Mouse (Mus musculus) liver, embryonic 11.5 days (tissue): ENCODE data around the gene Mrrf. TPM values are rescaled to one million over a fixed set of nuclear protein-coding genes. Genes with fewer than 3 reads are reported as not detected.
A peak's percentile ranks its signal among the peaks of the same experiment; 100 is the strongest.

Source experiments
- ATAC-seq: fragments of 200-750 bp; cut with Nextera tagmentation; replicated peaks from 2 replicates; pipeline ENCODE4 v1.8.0; 2017; ENCODE audit warnings: moderate number of reproducible peaks, mild to moderate bottlenecking, moderate TSS enrichment, moderate library complexity; ENCODE audit not compliant: low FRiP score
- DNase-seq: peaks from one replicate; pipeline ENCODE4 v3.0.0-alpha.2; 2017; ENCODE audit warnings: low spot score
- H3K27ac ChIP-seq: fragments of 300-500 bp; sonication (generic); 2 replicates; pipeline ENCODE4 v1.5.1; 2014; ENCODE audit warnings: mild to moderate bottlenecking, low read depth, low read length, control low read depth
- H3K27me3 ChIP-seq: fragments of 300-500 bp; sonication (generic); replicated peaks from 2 replicates; pipeline ENCODE4 v1.6.1; 2014; ENCODE audit warnings: low read length, mixed read lengths; ENCODE audit not compliant: control insufficient read depth, insufficient read depth
- H3K36me3 ChIP-seq: fragments of 300-500 bp; sonication (generic); 2 replicates; pipeline ENCODE4 v1.6.1; 2014; ENCODE audit warnings: mild to moderate bottlenecking, low read length, moderate library complexity, mixed read lengths; ENCODE audit not compliant: control insufficient read depth, insufficient read depth
- H3K4me1 ChIP-seq: fragments of 300-500 bp; sonication (generic); replicated peaks from 2 replicates; pipeline ENCODE4 v1.6.1; 2014; ENCODE audit warnings: low read length, mixed read lengths; ENCODE audit not compliant: control insufficient read depth, insufficient read depth
- H3K4me2 ChIP-seq: fragments of 300-500 bp; sonication (generic); 2 replicates; pipeline ENCODE4 v1.6.1; 2014; ENCODE audit warnings: mild to moderate bottlenecking, control low read depth, moderate library complexity
- H3K4me3 ChIP-seq: fragments of 300-500 bp; sonication (generic); 2 replicates; pipeline ENCODE4 v1.5.1; 2014; ENCODE audit warnings: low read depth, low read length, control low read depth
- H3K9ac ChIP-seq: fragments of 300-500 bp; sonication (generic); 2 replicates; pipeline ENCODE4 v1.6.1; 2014; ENCODE audit warnings: low read depth, low read length, control low read depth
- H3K9me3 ChIP-seq: fragments of 300-500 bp; sonication (generic); 2 replicates; pipeline ENCODE4 v1.6.1; 2016; ENCODE audit warnings: low read length, inconsistent platforms, mixed read lengths; ENCODE audit not compliant: control insufficient read depth
- WGBS: fragments of 180-500 bp; shearing (Covaris S2); extraction: QIAGEN DNeasy Blood & Tissue Kit; methylation state at CpG from one replicate; pipeline ENCODE4 v1.1.7; 2014; 5-methylcytosine and 5-hydroxymethylcytosine counted together
- polyA plus RNA-seq: library from polyadenylated mRNA; unstranded; fragments of >200 nt; fragmentation: Nextera tagmentation; extraction: Ambion mirVana; gene quantifications from 2 replicates; pipeline ENCODE4 v1.2.1, GENCODE M21; 2014

Mrrf gene
- polyA plus RNA-seq, 1 experiment from 2014 or later: 31.4 TPM

GRCm38 (mm10) chr2:36222168-36222848 is 86.1 kb downstream of the Mrrf start:
- Histone ChIP-seq H3K27ac (no peak overlapping the region), H3K9me3 (no peaks in the 10 kb centered on the region), H3K27me3 (no peaks in the 10 kb centered on the region), H3K4me2 (no peak overlapping the region), H3K4me1 (peaks cover 3% of the 10 kb centered on the region; the same call in 1 of the 2 replicates), H3K36me3 (no peaks in the 10 kb centered on the region), H3K4me3 (no peak overlapping the region), H3K9ac (no peak overlapping the region)
- no peak for DNase-seq
- 56% methylated on average over 7 of the region's 7 CpGs for WGBS
- ATAC-seq: no peak

DNA sequence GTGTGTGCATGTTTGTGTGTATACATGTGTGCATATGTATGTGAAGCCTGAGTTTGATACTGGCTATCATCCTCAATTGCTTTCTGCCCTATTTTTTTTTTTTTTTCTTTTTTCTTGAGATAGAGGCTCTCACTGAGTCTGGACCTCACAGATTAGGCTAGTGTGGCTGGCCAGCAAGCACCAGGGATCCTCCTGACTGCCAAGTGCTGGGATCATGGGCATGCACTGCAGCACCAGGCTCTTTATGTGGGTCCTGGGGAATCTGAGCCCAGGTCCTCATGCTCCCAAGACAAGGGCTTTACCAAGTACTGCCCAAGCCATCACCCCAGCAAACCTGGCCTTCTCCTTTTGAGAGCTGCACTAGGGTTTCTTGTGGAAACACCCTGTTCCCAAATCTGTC is 87.2 kb downstream of the Mrrf start:
- Histone ChIP-seq H3K27ac (no peak overlapping the region), H3K9me3 (no peaks in the 10 kb centered on the region), H3K4me1 (no peaks in the 10 kb centered on the region), H3K4me2 (no peak overlapping the region), H3K9ac (no peak overlapping the region), H3K36me3 (no peaks in the 10 kb centered on the region), H3K4me3 (no peak overlapping the region), H3K27me3 (no peaks in the 10 kb centered on the region)
- no peak for ATAC-seq
- DNase-seq: no peak

GRCm38 (mm10) chr2:36224153-36224552 is 88.0 kb downstream of the Mrrf start:
- 85% methylated on average over 7 of the region's 7 CpGs for WGBS
- Histone ChIP-seq H3K4me1 (no peaks in the 10 kb centered on the region), H3K4me3 (no peak overlapping the region), H3K27ac (no peak overlapping the region), H3K36me3 (no peaks in the 10 kb centered on the region), H3K27me3 (0 out of 2 replicates have a peak, but pooled peaks cover 2% of the 10 kb centered on the region), H3K4me2 (no peak overlapping the region), H3K9ac (no peak overlapping the region), H3K9me3 (no peaks in the 10 kb centered on the region)
- DNase-seq (no peak), ATAC-seq (no peak)

- Histone ChIP-seq H3K9me3 (no peaks in the 10 kb centered on the region), H3K4me3 (no peak overlapping the region), H3K9ac (no peak overlapping the region), H3K36me3 (no peaks in the 10 kb centered on the region), H3K4me2 (no peak overlapping the region), H3K27ac (no peak overlapping the region), H3K4me1 (no peaks in the 10 kb centered on the region), H3K27me3 (0 out of 2 replicates have a peak, but pooled peaks cover 3% of the 10 kb centered on the region)
- ATAC-seq (no peak), DNase-seq (no peak)
- 27% methylated on average over 2 of the region's 2 CpGs for WGBS
Measured at GRCm38 (mm10) chr2:36224599-36224998, 88.4 kb downstream of the Mrrf start.

GRCm38 (mm10) chr2:36230366-36230765 is 94.2 kb downstream of the Mrrf start, which contains the start of gene Ptgs1:
TSS of gene Ptgs1 (plus strand) at chr2:36230426.
- Histone ChIP-seq H3K36me3 (no peaks in the 10 kb centered on the region), H3K4me2 (peak within 1 kb of the TSS; percentile 78), H3K9me3 (no peaks in the 10 kb centered on the region), H3K4me1 (peaks cover 13% of the 10 kb centered on the region), H3K9ac (peak within 1 kb of the TSS; percentile 57), H3K4me3 (peak within 1 kb of the TSS; percentile 46), H3K27me3 (0 out of 2 replicates have a peak, but pooled peaks cover 3% of the 10 kb centered on the region), H3K27ac (peak within 1 kb of the TSS; percentile 70)
- WGBS: under 1% methylated on average over 18 of the region's 18 CpGs
- ATAC-seq (peak; percentile 75), DNase-seq (peak; percentile 72)

GRCm38 (mm10) chr2:36230967-36231366 is 94.8 kb downstream of the Mrrf start:
- no peak for DNase-seq

GRCm38 (mm10) chr2:36234526-36235368 is 98.6 kb downstream of the Mrrf start:
- Histone ChIP-seq H3K4me1 (peaks cover 17% of the 10 kb centered on the region), H3K4me3 (no peak overlapping the region), H3K27me3 (no peaks in the 10 kb centered on the region), H3K4me2 (0 out of 2 replicates have a peak overlapping the region, but pooled peaks have one; percentile 4), H3K9ac (no peak overlapping the region), H3K36me3 (no peaks in the 10 kb centered on the region), H3K9me3 (no peaks in the 10 kb centered on the region), H3K27ac (no peak overlapping the region)
- no peak for DNase-seq
- no peak for ATAC-seq
- 40% methylated on average over 7 of the region's 7 CpGs for WGBS

More at GRCm38 (mm10) chr2:36230967-36231366, 94.8 kb downstream of the Mrrf start:
- Histone ChIP-seq H3K27ac (no peak overlapping the region), H3K27me3 (0 out of 2 replicates have a peak, but pooled peaks cover 3% of the 10 kb centered on the region), H3K4me2 (peak overlapping the region; percentile 78), H3K4me1 (peaks cover 13% of the 10 kb centered on the region), H3K4me3 (peak overlapping the region; percentile 46), H3K9ac (peak overlapping the region; percentile 57), H3K9me3 (no peaks in the 10 kb centered on the region), H3K36me3 (no peaks in the 10 kb centered on the region)
- WGBS: 14% methylated on average over 8 of the region's 10 CpGs
- ATAC-seq: no peak

- Histone ChIP-seq H3K27ac (no peak overlapping the region), H3K4me2 (no peak overlapping the region), H3K4me1 (peaks cover 11% of the 10 kb centered on the region), H3K9ac (no peak overlapping the region), H3K36me3 (no peaks in the 10 kb centered on the region), H3K27me3 (no peaks in the 10 kb centered on the region), H3K4me3 (no peak overlapping the region), H3K9me3 (no peaks in the 10 kb centered on the region)
- no peak for DNase-seq
- ATAC-seq: no peak
- 58% methylated on average over 4 of the region's 4 CpGs for WGBS
Measured at GRCm38 (mm10) chr2:36235917-36236316, 99.7 kb downstream of the Mrrf start.
